Mouse (Mus musculus) naive thymus-derived CD4-positive, alpha-beta T cell, adult 2 months (primary cell): Measurements from ENCODE around the gene Ugt1a2.
A peak's percentile ranks its signal among the peaks of the same experiment; 100 is the strongest.
"Not testable (repeated sequence)": the region's sequence is repeated elsewhere in the genome, so short reads cannot be mapped to it uniquely, and the experiment has no call there.

Experiments
- DNase-seq: peaks from one replicate; pipeline ENCODE4 v3.0.0-alpha.2; 2011; ENCODE audit warnings: low read depth

The Ugt1a2 gene

GRCm38 (mm10) chr1:88200456-88200855 lies at the start of gene Ugt1a2:
Gene Ugt1a2 (plus strand): TSS chr1:88200601.
- DNase-seq: no peak

GRCm38 (mm10) chr1:88158430-88158829 lies 42.0 kb upstream of the Ugt1a2 start:
- no peak for DNase-seq

- no peak for DNase-seq
These were observed 34.7 kb upstream of the Ugt1a2 start, which contains the start of gene Ugt1a5 for GRCm38 (mm10) chr1:88165711-88166110. Gene Ugt1a5 (plus strand): TSS chr1:88166012.

GRCm38 (mm10) chr1:88172190-88172589 lies 28.2 kb upstream of the Ugt1a2 start:
- not testable (repeated sequence) for DNase-seq

DNA sequence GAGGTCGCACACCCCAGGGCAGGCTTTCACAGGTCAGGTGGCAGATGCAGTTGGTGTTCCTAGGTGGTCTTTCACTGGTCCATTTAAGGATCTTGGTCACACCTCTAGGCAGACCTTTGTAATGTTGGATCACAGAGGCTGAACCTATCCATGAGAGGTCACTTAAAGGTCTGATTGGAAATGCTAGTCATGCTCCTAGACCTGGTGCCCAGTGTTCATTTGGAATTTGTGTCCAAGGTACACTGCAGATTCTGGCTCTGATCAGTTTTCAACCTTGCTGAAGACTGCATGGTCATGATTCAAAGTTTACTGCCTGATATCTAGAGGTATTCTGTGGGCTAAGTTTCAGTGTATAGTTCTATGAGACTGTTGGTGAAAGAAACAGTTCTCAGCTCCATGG lies 20.7 kb upstream of the Ugt1a2 start:
- DNase-seq: no peak

DNA sequence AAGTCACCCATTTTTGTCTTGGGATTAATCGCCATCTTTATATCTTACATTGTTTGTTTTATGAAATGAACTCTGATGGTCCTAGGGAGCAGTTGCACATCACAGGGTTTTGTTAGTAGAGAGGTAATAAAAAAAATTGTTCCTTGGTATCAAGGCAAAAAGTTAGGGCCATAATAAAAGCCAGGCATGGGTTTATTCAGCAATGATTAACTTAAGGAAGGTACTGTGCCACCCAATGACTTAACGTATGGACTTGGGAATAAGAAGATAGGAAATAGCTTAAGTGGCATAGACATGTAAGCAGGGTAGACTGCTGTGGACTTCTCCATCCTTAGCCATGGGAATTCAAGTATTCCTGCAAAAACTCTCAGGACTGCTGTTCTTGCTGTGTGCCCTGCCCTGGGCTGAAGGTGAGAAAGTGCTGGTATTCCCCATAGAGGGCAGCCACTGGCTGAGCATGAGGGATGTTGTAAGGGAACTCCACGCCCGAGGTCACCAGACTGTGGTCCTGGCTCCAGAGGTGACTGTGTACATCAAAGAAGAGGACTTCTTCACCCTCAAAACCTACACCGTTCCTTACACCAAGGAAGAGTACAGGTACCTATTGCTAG lies 14.0 kb upstream of the Ugt1a2 start:
- no peak for DNase-seq

DNA sequence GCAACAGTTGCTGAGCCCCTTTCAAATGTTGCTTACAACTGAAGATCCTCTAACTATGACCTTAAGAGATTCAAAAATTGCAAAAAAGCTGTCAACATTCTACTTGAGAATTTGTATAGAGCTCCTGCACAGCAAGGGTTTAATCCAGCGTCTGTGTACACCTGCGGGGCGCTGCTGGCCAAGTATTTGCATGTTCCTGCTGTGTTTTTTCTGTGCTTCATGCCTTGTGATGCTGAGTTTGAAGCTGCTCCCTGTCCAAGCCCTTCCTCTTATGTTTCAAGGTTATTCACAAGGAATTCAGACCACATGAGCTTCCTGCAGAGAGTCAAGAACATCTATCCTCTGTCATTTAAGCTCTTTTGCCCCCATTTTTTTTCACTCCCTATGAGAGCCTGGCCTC lies 8.3 kb upstream of the Ugt1a2 start:
- no peak for DNase-seq

DNA sequence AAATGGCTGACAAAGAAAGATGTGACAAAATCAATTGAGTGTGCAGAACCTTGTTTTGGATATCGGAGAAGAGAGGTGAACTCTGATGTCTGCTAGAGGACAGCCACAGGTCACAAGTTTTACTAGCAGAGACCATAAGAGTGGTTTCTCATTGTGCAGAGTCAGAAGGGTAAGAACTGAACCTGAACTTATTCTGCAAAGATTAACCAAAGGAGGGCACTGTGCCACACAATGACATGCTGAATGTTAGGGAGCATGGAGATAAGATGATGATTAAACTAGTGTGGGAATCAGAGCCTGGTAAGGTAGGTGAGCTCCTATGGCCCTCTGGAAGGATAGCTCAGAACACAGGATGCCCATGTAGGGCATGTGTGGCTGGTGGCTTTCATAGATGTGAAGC lies 4.7 kb upstream of the Ugt1a2 start:
- no peak for DNase-seq

GRCm38 (mm10) chr1:88197443-88197842 lies 3.0 kb upstream of the Ugt1a2 start:
- no peak for DNase-seq

DNA sequence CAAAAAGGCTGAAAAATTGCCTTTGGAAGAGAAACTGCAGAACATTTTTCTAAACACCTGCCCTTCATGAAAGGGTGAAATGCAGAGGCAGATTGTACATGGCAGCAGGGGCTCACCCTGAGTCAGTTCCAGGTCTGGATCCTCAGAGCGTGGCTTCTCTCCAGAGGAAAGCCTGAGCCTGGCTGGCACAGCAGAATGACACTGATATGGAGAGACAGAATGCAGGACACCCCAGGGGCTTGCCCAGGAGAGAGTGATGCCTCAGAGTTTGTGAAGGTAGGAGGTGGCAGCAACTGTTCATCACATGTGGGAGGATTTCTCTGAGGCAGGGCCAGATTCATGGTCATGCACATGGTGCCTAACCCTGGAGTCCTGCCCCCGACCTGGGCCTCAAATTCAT lies 405 bp upstream of the Ugt1a2 start:
- DNase-seq: no peak

- peak; percentile 64 for DNase-seq
These were observed 5.0 kb downstream of the Ugt1a2 start, which contains the start of gene Dnajb3 for GRCm38 (mm10) chr1:88205294-88205922. Gene Dnajb3 (minus strand): TSS chr1:88205782.

GRCm38 (mm10) chr1:88206843-88207479 lies 6.6 kb downstream of the Ugt1a2 start:
- DNase-seq: no peak

- peak; percentile 5 for DNase-seq
These were observed 11.4 kb downstream of the Ugt1a2 start, which contains the start of gene Ugt1a1 for GRCm38 (mm10) chr1:88211812-88212211. Gene Ugt1a1 (plus strand): TSS chr1:88211959.

DNA sequence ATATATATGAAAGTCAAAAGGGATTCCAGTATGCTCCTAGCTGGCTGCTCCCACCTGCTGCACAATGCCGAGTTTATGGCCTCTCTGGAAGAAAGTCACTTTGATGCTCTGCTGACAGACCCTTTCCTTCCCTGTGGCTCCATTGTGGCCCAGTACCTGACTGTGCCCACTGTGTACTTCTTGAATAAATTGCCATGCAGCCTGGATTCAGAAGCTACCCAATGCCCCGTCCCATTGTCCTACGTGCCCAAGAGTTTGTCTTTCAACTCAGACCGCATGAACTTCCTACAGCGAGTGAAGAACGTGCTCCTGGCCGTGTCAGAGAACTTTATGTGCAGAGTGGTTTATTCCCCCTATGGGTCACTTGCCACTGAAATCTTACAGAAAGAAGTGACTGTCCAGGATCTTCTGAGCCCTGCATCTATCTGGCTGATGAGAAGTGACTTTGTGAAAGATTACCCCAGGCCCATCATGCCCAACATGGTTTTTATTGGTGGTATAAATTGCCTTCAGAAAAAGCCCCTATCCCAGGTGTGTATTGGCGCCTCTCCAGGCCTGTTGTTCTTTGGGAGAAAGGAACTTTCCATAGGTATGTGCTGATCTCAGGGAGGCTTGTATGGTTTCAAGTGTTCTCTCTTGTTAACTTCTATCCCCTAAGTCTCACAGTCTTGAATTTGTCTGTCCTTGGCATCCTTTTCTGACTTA lies 12.1 kb downstream of the Ugt1a2 start:
- peak; percentile 5 for DNase-seq

DNA sequence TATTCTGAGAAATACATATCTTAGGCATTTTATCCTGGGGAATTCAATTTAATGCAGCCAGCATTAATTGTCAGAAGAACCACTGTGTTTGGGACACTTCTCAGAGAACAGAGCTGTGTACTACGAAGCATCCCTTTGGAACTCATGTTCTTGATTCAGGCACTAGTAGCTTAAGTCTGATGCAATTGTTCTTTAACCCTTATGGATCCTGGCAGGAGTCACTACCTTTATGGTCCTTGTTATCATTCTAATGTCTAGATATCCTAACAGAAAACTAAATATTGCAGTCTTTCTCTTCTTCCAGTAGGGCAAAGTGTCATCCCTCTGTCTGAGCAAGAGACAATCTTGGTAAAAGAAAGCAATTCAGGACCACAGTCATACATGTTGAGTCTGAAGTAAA lies 12.7 kb downstream of the Ugt1a2 start:
- DNase-seq: peak; percentile 6

DNA sequence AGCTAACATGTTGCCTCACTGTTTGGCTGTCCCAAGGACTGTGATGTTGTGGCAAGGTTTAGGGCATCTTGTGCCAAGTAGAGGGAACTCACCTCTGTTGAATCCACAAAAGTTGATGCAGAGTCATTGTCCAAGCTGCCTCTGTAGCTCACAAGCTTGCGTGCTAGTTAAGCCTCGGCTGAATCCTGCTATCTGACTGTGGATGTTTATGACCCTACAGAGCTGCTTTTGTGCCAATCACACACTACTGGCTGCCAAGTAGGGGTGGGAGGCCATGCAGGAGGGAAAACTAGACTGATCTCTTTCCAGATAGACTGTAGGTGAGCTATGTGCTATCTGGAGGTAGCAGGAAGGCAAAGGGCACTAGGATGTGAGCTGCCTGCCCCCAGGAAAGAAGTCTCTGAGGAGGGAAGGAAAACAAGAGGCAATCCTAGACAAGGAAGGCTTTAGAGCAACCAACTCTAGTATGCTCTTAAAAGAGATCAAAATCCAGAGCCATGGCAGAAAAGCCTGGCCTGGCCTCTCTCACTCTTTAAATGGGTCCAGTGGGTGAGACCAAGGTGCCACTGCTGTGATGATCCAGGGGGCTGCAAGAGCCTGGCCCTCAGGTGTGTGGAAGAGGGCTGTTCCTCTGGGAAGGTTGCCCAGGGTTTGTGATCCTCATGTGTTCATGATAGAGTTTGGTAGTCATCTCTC lies 13.5 kb downstream of the Ugt1a2 start:
- DNase-seq: peak; percentile 13

- peak; percentile 11 for DNase-seq
These were observed 14.1 kb downstream of the Ugt1a2 start for GRCm38 (mm10) chr1:88214462-88214952.

- DNase-seq: peak; percentile 5
These were observed 15.3 kb downstream of the Ugt1a2 start for GRCm38 (mm10) chr1:88215466-88216380.

DNA sequence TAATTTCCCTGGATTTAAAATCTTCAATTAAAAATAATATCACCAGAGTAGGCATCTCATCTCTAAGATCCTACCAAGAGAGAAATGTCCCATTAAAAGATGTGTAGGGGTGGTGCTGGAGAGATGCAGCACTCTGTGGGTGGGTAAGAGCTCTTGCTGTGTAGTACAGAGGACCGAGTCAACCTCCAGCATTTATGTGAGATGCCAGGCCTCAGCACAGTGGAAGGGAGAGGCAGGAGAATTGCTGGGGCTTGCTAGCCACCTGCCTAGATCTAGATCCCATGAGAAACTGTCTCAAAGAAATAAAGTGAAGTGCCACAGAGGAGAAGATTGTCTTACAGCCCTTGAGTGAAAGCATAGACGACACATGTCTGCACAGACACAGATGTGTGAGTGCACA lies 16.1 kb downstream of the Ugt1a2 start:
- DNase-seq: no peak

- DNase-seq: peak; percentile 11
These were observed 16.7 kb downstream of the Ugt1a2 start for GRCm38 (mm10) chr1:88217144-88217543.

DNA sequence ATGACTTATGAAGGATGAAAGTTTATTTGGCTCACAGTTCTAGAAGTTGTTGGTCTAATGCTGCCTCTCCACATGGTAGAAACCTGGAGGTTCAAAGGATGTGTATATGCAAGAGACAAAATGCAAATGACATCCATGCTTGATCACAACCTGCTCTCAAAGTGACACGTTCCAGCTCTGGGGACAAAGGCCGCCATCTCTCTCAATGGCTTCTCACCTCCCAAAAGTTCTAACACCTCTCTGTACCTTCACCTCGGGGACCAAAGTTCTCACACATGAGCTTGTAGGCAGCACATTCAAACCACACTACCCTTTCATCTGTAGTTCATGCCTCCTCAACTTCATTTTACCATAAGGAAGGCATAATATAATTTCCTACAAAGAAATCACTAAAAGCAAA lies 17.2 kb downstream of the Ugt1a2 start:
- DNase-seq: peak; percentile 7
